Mouse (Mus musculus) lung, embryonic 16.5 days (tissue): ENCODE measurements around the gene Guca1b. TPM values are rescaled to one million over a fixed set of nuclear protein-coding genes. Genes with fewer than 3 reads are reported as not detected.

ENCODE experiments used
- ATAC-seq: fragments of 200-750 bp; cut with Nextera tagmentation; 2 replicates; pipeline ENCODE4 v1.8.0; 2017; ENCODE audit warnings: low read depth, mild to moderate bottlenecking, moderate library complexity
- H3K27ac ChIP-seq: fragments of 300-500 bp; sonication (generic); 2 replicates; pipeline ENCODE4 v1.5.1; 2014; ENCODE audit warnings: mild to moderate bottlenecking, control low read depth, low read length
- H3K27me3 ChIP-seq: fragments of 300-500 bp; sonication (generic); 2 replicates; pipeline ENCODE4 v1.6.1; 2014; ENCODE audit warnings: low read depth, low read length, mixed read lengths; ENCODE audit not compliant: control insufficient read depth, insufficient read depth
- H3K36me3 ChIP-seq: fragments of 300-500 bp; sonication (generic); 2 replicates; pipeline ENCODE4 v1.6.1; 2014; ENCODE audit warnings: low read length; ENCODE audit not compliant: control insufficient read depth, insufficient read depth
- H3K4me1 ChIP-seq: fragments of 300-500 bp; sonication (generic); replicated peaks from 2 replicates; pipeline ENCODE4 v1.6.1; 2014; ENCODE audit warnings: low read length, mixed read lengths; ENCODE audit not compliant: control insufficient read depth, insufficient read depth
- H3K4me2 ChIP-seq: fragments of 300-500 bp; sonication (generic); 2 replicates; pipeline ENCODE4 v1.6.1; 2014; ENCODE audit warnings: low read depth, low read length, control low read depth
- H3K4me3 ChIP-seq: fragments of 300-500 bp; sonication (generic); 2 replicates; pipeline ENCODE4 v1.5.1; 2014; ENCODE audit warnings: mild to moderate bottlenecking, low read length, control low read depth
- H3K9ac ChIP-seq: fragments of 300-500 bp; sonication (generic); 2 replicates; pipeline ENCODE4 v1.6.1; 2014; ENCODE audit warnings: low read length, control low read depth
- H3K9me3 ChIP-seq: fragments of 300-500 bp; sonication (generic); 2 replicates; pipeline ENCODE4 v1.6.1; 2016; ENCODE audit warnings: low read length; ENCODE audit not compliant: control insufficient read depth
- WGBS: fragments of 180-500 bp; shearing (Covaris S2); extraction: QIAGEN DNeasy Blood & Tissue Kit; methylation state at CpG from one replicate; pipeline ENCODE4 v1.1.7; 2014; 5-methylcytosine and 5-hydroxymethylcytosine counted together
- polyA plus RNA-seq: library from polyadenylated mRNA; unstranded; fragments of >200 nt; fragmentation: Nextera tagmentation; extraction: Ambion mirVana; gene quantifications from 2 replicates; pipeline ENCODE4 v1.2.1, GENCODE M21; 2015

Gene Guca1b
- polyA plus RNA-seq, 1 experiment from 2014 or later, result 0.68 TPM

DNA sequence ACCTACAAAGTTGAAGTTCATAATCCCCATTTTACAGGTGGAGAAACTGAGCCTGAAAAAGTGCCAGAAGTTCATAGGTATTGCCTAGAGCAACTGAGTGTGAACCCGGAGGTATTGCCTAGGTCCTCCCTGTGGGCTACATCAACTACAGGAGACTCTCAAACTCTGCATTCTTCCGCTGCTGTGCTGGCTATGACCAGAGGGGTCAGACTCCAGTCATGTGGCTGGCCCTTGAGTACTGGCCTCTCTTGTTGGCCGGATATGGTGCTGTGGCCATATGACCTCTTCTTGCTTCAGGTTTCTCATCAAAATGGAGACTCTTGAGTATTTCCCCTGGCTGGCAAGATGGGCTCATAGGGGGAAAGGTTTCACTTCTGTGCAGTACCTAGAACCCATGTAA, 57.1 kb downstream of the Guca1b start:
- Histone ChIP-seq H3K4me1 (peaks cover 34% of the 10 kb centered on the region), H3K9ac (no peak overlapping the region), H3K9me3 (no peaks in the 10 kb centered on the region), H3K4me3 (no peak overlapping the region), H3K36me3 (no peaks in the 10 kb centered on the region), H3K4me2 (no peak overlapping the region), H3K27ac (no peak overlapping the region), H3K27me3 (no peaks in the 10 kb centered on the region)
- WGBS, result 87% methylated on average over 3 of the region's 3 CpGs
- ATAC-seq, result no peak

Other genes with a start within 250 kb of the Guca1b start
- gene Mrps10, start 16.5 kb upstream of the Guca1b start, polyA plus RNA-seq, result 68.7 and 72.4 TPM in 2 replicates
- gene Guca1a, start 15.2 kb downstream of the Guca1b start, polyA plus RNA-seq, result 1.2 and 1.8 TPM in 2 replicates
- gene AI661453, start 51.2 kb downstream of the Guca1b start, polyA plus RNA-seq, result 1.8 and 2.3 TPM in 2 replicates
- gene 1700001C19Rik, start 52.0 kb downstream of the Guca1b start, polyA plus RNA-seq, result not detected in 2 replicates
- gene Taf8, start 116.9 kb downstream of the Guca1b start, polyA plus RNA-seq, result 30.5 and 30.9 TPM in 2 replicates
- gene Ccnd3, start 119.7 kb downstream of the Guca1b start, polyA plus RNA-seq, result 258 and 277 TPM in 2 replicates
- gene Bysl, start 226.1 kb downstream of the Guca1b start, polyA plus RNA-seq, result 17.0 and 19.4 TPM in 2 replicates
- gene Med20, start 226.2 kb downstream of the Guca1b start, polyA plus RNA-seq, result 50.1 and 51.6 TPM in 2 replicates
- gene Gm20517, start 226.2 kb downstream of the Guca1b start, polyA plus RNA-seq, result 1.8 and 2.2 TPM in 2 replicates
- gene Usp49, start 245.3 kb downstream of the Guca1b start, polyA plus RNA-seq, result 2.5 and 2.6 TPM in 2 replicates